Mouse (Mus musculus): ENCODE results near the gene Mast4. TPM values are rescaled to one million over a fixed set of nuclear protein-coding genes. Genes with fewer than 3 reads are reported as not detected.

The Mast4 gene
- polyA plus RNA-seq, 1 experiment = 6.4 TPM

- Histone ChIP-seq H3K27me3 (ENCODE audit: control insufficient read depth, insufficient read depth, low read length) (no peaks in the 10 kb centered on the region), H3K4me3 (ENCODE audit: extremely low read depth, insufficient read depth, insufficient read length) (peak overlapping the region; percentile 73), H3K36me3 (ENCODE audit: control insufficient read depth, insufficient read depth, low read length) (no peaks in the 10 kb centered on the region), H3K4me1 (ENCODE audit: control insufficient read depth, insufficient read depth, insufficient read length) (peaks cover 2% of the 10 kb centered on the region; the same call in 1 of the 2 replicates), H3K27ac (ENCODE audit: insufficient read depth, low read length) (peak overlapping the region; percentile 63)
- DNase-seq (ENCODE audit: low read depth in 1 of 2, low spot score in 2 of 2) = no peak
- TF ChIP-seq CTCF (IDR thresholded peaks at IDR 0.05; ENCODE audit: extremely low read depth, insufficient read depth, insufficient read length, insufficient replicate concordance) = no peak
- TF ChIP-seq POLR2A (IDR thresholded peaks at IDR 0.05; ENCODE audit: low read depth, low read length) = no peak
- 4% methylated on average over 16 of the region's 16 CpGs for WGBS
Observed at GRCm38 (mm10) chr13:102905361-102905950, 428.8 kb downstream of the Mast4 start.

GRCm38 (mm10) chr13:102903689-102904088 is 430.6 kb downstream of the Mast4 start:
- Histone ChIP-seq H3K36me3 (ENCODE audit: control insufficient read depth, insufficient read depth, low read length) (no peaks in the 10 kb centered on the region), H3K27me3 (ENCODE audit: control insufficient read depth, insufficient read depth, low read length) (no peaks in the 10 kb centered on the region), H3K4me3 (ENCODE audit: extremely low read depth, insufficient read depth, insufficient read length) (no peak overlapping the region), H3K27ac (ENCODE audit: insufficient read depth, low read length) (no peak overlapping the region), H3K4me1 (ENCODE audit: control insufficient read depth, insufficient read depth, insufficient read length) (peaks cover 16% of the 10 kb centered on the region; the same call in 1 of the 2 replicates)
- 80% methylated on average over 4 of the region's 4 CpGs for WGBS
- DNase-seq (ENCODE audit: low read depth in 1 of 2, low spot score in 2 of 2) = no peak
- no peak for TF ChIP-seq CTCF (IDR thresholded peaks at IDR 0.05; ENCODE audit: extremely low read depth, insufficient read depth, insufficient read length, insufficient replicate concordance)
- no peak for TF ChIP-seq POLR2A (IDR thresholded peaks at IDR 0.05; ENCODE audit: low read depth, low read length)

- WGBS = 89% methylated on average over 7 of the region's 7 CpGs
- Histone ChIP-seq H3K4me1 (ENCODE audit: control insufficient read depth, insufficient read depth, insufficient read length) (peaks cover 26% of the 10 kb centered on the region; the same call in 1 of the 2 replicates), H3K27ac (ENCODE audit: insufficient read depth, low read length) (no peak overlapping the region), H3K27me3 (ENCODE audit: control insufficient read depth, insufficient read depth, low read length) (no peaks in the 10 kb centered on the region), H3K4me3 (ENCODE audit: extremely low read depth, insufficient read depth, insufficient read length) (no peak overlapping the region), H3K36me3 (ENCODE audit: control insufficient read depth, insufficient read depth, low read length) (no peaks in the 10 kb centered on the region)
- TF ChIP-seq POLR2A (IDR thresholded peaks at IDR 0.05; ENCODE audit: low read depth, low read length) (no peak), CTCF (IDR thresholded peaks at IDR 0.05; ENCODE audit: extremely low read depth, insufficient read depth, insufficient read length, insufficient replicate concordance) (no peak)
- DNase-seq (ENCODE audit: low read depth in 1 of 2, low spot score in 2 of 2) = no peak
Observed at GRCm38 (mm10) chr13:102902123-102902522, 432.2 kb downstream of the Mast4 start.

- Histone ChIP-seq H3K4me3 (ENCODE audit: extremely low read depth, insufficient read depth, insufficient read length) (no peak overlapping the region), H3K36me3 (ENCODE audit: control insufficient read depth, insufficient read depth, low read length) (no peaks in the 10 kb centered on the region), H3K4me1 (ENCODE audit: control insufficient read depth, insufficient read depth, insufficient read length) (peaks cover 32% of the 10 kb centered on the region), H3K27ac (ENCODE audit: insufficient read depth, low read length) (peak overlapping the region; percentile 7; the same call in 1 of the 2 replicates), H3K27me3 (ENCODE audit: control insufficient read depth, insufficient read depth, low read length) (no peaks in the 10 kb centered on the region)
- WGBS = 92% methylated on average over 8 of the region's 8 CpGs
- DNase-seq (ENCODE audit: low read depth in 1 of 2, low spot score in 2 of 2) = no peak
- no peak for TF ChIP-seq CTCF (IDR thresholded peaks at IDR 0.05; ENCODE audit: extremely low read depth, insufficient read depth, insufficient read length, insufficient replicate concordance)
- TF ChIP-seq POLR2A (IDR thresholded peaks at IDR 0.05; ENCODE audit: low read depth, low read length) = no peak
Observed at GRCm38 (mm10) chr13:102900531-102900930, 433.8 kb downstream of the Mast4 start.

- peaks cover 36% of the 10 kb centered on the region for H3K4me1 ChIP-seq (ENCODE audit: control insufficient read depth, insufficient read depth, insufficient read length)
- H3K36me3 ChIP-seq (ENCODE audit: control insufficient read depth, insufficient read depth, low read length) = no peaks in the 10 kb centered on the region
- WGBS = 62% methylated on average over 2 of the region's 2 CpGs
- no peak overlapping the region for H3K4me3 ChIP-seq (ENCODE audit: extremely low read depth, insufficient read depth, insufficient read length)
- no peak for DNase-seq (ENCODE audit: low read depth in 1 of 2, low spot score in 2 of 2)
- TF ChIP-seq POLR2A (IDR thresholded peaks at IDR 0.05; ENCODE audit: low read depth, low read length) (no peak), CTCF (IDR thresholded peaks at IDR 0.05; ENCODE audit: extremely low read depth, insufficient read depth, insufficient read length, insufficient replicate concordance) (no peak)
- no peaks in the 10 kb centered on the region for H3K27me3 ChIP-seq (ENCODE audit: control insufficient read depth, insufficient read depth, low read length)
- peak overlapping the region; percentile 84; the same call in 1 of the 2 replicates for H3K27ac ChIP-seq (ENCODE audit: insufficient read depth, low read length)
Observed at GRCm38 (mm10) chr13:102900083-102900420, 434.2 kb downstream of the Mast4 start.

GRCm38 (mm10) chr13:102899253-102900082 is 434.8 kb downstream of the Mast4 start:
- 20% methylated on average over 9 of the region's 9 CpGs for WGBS

More at GRCm38 (mm10) chr13:102899253-102900082, 434.8 kb downstream of the Mast4 start:
- H3K27me3 ChIP-seq (ENCODE audit: control insufficient read depth, insufficient read depth, low read length) = no peaks in the 10 kb centered on the region
- H3K4me3 ChIP-seq (ENCODE audit: extremely low read depth, insufficient read depth, insufficient read length) = peak overlapping the region; percentile 23; the same call in 1 of the 2 replicates
- H3K4me1 ChIP-seq (ENCODE audit: control insufficient read depth, insufficient read depth, insufficient read length) = peaks cover 36% of the 10 kb centered on the region
- peak overlapping the region; percentile 84 for H3K27ac ChIP-seq (ENCODE audit: insufficient read depth, low read length)
- TF ChIP-seq CTCF (IDR thresholded peaks at IDR 0.05; ENCODE audit: extremely low read depth, insufficient read depth, insufficient read length, insufficient replicate concordance) = no peak
- TF ChIP-seq POLR2A (IDR thresholded peaks at IDR 0.05; ENCODE audit: low read depth, low read length) = no peak
- H3K36me3 ChIP-seq (ENCODE audit: control insufficient read depth, insufficient read depth, low read length) = no peaks in the 10 kb centered on the region
- DNase-seq (ENCODE audit: low read depth in 1 of 2, low spot score in 2 of 2) = no peak

Data from spleen, adult 2 months (tissue).